Mouse (Mus musculus): ENCODE results near the gene Gpkow.
"Not testable (repeated sequence)": the region's sequence is repeated elsewhere in the genome, so short reads cannot be mapped to it uniquely, and the experiment has no call there.

Gene Gpkow

GRCm38 (mm10) chrX:7750432-7751116, 53.6 kb downstream of the Gpkow start, which contains the start of gene Ccdc120:
Gene Ccdc120 (minus strand): TSS chrX:7750905.
- peak; percentile 85 for DNase-seq

GRCm38 (mm10) chrX:7753627-7754026, 56.7 kb downstream of the Gpkow start:
- not testable (repeated sequence) for DNase-seq

All from cerebellum, adult 9-10 months (tissue).